Mouse (Mus musculus) retina, postnatal 1 day (tissue): ENCODE results near the gene Tmem208.

Experiments
- DNase-seq: peaks from one replicate; pipeline ENCODE4 v3.0.0-alpha.2; 2012

Tmem208 gene

DNA sequence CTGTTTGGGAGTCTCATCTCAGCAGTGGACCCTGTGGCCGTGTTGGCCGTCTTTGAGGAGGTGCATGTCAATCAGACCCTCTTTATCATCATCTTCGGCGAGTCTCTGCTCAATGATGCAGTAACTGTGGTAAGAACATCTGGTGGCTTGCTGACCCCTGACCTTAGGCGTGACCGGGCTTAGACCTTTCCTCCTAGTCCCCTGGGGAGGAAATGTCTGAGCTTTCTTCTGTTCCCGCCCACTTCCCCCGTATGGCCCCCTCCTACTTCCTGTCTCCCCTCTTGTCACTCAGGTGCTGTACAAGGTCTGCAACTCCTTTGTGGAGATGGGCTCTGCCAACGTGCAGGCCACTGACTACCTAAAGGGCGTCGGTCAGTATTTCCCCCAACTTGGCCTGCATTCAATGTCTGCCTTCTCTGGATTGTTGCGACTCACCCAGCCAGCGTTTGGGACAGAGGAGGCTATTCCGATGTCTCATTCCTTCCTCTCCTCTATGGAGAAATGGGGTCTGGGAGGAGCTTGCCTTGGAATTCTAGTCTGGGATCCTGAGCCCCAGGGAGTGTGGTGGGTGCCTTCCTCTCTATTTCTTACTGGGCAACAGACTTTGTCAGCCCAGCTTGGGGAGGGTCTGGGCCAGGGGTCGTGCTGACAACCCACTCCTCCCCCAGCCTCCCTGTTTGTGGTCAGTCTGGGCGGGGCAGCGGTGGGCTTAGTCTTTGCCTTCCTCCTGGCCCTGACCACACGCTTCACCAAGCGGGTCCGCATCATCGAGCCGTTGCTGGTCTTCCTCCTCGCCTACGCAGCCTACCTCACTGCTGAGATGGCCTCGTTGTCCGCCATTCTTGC lies 29.2 kb downstream of the Tmem208 start:
- no peak for DNase-seq

DNA sequence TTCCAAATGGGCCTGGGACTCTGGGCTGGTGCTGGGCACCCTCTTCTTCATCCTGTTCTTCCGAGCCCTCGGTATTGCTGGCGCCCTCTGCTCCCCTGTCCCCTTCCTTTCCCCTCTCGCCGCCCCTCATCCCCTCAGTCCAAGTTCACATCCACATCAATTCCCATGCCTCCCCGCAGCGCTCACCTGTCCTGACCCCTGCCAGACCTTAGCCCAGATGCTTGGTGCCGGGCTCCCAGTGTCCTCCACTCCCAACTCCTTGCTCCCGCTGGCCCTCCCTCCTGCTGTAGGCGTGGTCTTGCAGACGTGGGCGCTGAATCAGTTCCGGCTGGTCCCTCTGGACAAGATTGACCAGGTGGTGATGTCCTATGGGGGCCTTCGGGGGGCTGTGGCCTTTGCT lies 30.5 kb downstream of the Tmem208 start:
- DNase-seq, result no peak

DNA sequence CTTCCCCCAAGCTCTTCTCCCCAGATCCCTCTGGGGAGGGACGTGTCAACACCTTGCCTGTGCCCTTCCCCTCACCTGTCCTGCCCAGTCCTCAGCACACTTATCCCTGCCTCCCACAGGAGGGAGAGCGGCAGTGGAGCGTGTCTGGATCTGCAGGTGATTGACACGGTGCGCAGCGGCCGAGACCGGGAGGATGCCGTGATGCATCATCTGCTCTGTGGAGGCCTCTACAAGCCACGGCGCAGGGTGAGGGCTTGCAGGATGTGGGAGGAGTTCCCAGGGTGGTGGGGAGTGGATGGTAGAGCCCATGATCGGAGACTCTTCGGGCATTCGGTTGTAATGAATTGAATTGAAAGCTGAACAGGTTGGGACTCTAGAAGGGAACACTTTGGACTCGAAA lies 33.1 kb downstream of the Tmem208 start:
- peak; percentile 17 for DNase-seq

DNA sequence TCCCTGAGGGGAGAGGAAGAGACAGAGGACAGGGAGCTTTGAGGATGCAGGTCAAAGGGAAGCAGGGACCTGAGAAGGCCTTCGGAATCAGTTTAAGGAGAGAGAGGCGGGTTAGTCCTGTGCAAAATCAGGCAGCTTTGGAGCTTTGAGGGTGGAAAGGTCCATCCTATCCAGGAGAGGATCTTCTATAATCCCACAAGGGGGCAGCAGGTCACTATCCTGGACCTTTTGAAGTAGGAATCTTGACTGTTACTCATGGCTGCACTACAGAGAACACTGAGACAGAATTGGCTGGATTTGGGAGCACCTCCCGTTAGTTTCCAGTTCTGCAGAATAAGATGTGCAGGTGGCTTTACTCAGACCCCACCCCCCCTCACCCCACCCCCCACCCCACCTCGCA lies 33.5 kb downstream of the Tmem208 start:
- DNase-seq, result peak; percentile 75

DNA sequence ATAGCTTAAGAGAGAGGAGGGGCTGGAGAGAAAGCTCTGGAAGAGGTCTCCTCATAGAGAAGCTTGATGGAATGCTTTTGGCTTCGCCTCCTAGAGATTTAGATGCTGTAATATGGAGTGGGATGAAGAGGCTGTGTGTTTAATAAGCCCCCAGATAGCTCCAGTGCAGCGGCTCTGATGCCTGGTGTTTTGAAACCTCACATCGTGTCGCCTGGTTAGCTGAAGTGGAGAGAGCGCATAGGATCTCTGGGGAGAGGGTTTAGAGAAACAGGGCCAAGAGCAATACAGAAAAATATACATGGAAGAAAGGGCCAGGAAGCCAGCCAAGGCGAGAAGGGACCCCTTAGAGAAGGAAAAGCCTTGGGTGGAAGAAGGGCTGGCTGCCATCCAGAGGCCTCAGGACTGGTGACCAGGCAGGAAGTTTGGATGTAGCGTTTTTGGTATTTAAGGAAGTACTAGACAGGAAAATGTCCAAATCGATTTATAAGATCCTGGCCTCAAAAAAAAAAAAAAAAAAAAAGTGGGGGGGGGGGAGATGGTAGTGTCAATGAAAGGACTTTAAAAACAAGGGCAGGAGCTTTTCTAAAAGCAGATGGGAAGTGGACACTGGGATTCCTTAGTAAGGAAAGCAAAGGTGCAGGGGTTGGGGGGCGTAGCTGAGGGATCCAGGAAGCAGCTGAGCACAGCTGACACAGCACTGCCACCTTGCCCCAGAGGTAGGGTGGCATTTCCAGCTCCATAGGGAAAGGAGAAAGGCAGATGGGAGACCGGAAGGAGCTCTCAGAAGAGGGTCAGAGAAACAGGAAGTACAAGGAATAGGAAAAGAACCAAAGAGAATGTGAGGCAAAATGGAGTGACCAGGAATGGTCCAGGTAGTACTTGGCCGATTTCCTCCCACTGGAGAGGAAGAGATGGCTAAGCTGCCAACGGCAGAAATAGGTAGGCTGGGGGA lies 35.9 kb downstream of the Tmem208 start:
- no peak for DNase-seq

DNA sequence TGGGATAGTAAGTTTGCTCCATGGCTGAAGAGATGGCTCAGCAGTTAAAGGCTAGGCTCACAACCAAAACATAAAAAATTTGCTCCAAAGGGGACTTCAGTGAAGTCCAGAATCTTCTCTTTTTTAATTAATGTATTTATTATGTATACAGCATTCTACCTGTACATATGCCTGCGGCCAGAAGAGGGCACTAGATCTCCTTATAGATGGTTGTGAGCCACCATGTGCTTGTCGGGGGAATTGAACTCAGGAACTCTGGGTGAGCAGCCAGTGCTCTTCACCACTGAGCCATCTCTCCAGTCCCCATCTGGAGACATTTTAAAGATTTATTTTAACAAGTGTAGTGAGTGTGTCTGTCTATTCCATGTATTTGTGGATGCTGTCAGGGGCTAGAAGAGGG lies 41.0 kb downstream of the Tmem208 start:
- peak; percentile 36 for DNase-seq

DNA sequence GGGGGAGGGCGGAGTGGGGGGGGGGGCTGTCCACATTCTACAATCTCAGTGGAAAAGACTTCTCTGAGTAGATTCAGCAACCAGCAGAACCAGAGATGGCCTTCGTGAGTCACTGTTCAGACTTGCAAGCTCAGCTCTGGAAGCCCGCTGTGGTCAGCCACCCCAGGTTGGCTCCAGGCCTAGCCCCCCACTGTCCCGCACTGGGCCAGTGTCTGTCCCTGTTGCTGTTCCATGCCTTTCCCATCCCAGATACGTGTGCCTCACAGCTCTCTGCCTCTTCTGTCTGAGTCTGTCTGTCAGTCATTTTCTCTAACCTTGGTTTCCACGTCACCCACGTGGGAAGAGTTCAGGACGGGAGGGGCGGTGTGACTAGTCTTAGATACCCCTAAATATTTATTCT lies 46.3 kb downstream of the Tmem208 start:
- DNase-seq, result no peak

DNA sequence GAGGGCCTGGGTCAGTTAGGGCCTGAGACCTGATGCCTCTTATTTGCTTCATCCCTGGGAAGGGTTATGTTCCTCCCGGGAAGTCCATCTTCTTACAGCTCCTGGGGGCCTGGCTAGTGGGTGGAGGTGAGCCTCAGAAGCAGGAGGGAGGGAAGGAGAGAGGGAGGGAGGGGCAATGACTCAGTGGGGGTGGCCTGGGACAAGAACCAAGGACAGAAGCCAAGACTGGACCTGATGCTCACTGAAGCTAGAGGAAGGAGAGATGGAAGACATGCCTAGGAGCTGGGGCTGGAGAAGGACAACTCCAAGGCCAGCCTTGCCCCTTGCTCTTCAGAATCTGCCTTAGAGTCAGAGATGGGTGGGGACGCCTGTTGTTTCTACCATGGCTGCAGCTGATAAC lies 46.9 kb downstream of the Tmem208 start, which contains the start of gene Plekhg4:
TSS of gene Plekhg4 (plus strand) at position 243 of the 400 bp plus-strand sequence.
- DNase-seq, result no peak

DNA sequence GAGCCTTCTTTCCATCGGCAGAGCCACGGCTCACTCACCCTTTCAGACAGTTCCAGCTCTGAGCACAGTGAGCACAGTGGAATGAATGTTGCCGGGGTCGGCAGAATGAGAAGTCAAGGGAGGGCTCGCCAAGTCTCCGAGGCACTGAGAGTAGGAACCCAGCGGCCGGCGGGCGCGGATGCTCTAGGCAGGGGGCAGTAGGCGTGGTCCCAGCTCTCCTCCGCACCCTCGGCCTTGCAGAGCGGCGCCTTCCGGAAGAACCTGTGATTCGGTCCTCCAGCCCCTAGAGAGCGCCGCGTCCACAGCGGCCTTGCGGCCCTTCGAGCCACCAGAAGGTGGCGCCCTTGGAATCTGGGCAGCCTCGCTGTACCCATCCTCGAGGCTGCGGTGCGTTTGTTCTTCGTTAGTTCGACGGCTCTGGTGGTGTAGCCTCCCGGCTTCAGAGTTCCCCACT lies 48.4 kb downstream of the Tmem208 start:
- peak; percentile 66 for DNase-seq

DNA sequence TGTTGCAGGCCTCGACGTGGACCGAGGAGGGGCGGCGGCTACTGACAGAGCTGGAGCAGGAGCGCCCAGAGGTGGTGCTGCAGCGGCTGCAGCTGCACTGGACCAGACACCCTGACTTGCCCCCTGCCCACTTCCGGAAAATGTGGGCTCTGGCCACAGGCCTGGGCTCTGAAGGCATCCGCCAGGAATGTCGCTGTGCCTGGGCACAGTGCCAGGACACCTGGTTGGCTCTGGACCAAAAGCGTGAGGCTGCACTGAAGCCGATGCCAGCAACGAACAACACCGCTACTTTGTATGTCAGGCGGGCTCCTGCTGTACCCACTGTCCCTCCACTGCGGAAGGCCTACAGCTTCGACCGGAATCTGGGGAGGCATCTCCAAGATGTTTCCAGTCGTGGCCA lies 52.5 kb downstream of the Tmem208 start:
- peak; percentile 33 for DNase-seq

DNA sequence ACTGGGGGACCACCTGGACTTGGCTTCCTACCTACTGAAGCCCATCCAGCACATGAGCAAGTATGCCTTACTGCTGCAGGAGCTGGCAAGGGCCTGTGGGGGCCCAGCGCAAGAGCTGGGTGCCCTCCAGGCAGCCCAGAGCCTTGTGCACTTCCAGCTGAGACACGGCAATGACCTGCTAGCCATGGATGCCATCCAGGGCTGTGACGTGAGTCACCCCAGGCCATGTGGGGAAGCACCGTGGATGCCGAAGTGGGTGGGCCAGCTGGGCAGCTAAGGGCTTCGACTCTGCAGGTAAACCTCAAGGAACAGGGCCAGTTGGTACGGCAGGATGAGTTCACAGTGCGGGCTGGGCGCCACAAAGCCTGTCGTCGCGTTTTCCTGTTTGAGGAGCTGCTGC lies 54.2 kb downstream of the Tmem208 start:
- no peak for DNase-seq

DNA sequence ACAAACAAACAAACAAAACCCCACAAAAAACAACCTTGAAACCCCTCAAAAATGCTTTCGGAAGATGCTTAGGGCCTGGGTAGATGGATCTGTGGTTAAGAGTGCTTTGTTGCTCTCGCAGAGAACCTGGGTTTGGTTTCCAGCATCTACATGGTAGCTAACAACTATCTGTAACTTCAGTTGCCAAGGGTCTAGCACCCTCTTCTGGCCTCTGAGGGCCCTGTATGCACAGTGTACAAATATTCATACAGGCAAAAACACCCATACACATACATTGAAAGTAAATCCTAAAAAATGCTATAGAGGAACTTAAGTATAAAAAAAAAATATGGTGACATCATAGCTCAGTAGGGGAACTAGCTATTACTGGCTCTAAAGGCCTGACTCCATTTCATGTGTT lies 57.9 kb downstream of the Tmem208 start:
- no peak for DNase-seq
